22 mouse cellular contexts compared by ENCODE assay signal in the genomic region with DNA sequence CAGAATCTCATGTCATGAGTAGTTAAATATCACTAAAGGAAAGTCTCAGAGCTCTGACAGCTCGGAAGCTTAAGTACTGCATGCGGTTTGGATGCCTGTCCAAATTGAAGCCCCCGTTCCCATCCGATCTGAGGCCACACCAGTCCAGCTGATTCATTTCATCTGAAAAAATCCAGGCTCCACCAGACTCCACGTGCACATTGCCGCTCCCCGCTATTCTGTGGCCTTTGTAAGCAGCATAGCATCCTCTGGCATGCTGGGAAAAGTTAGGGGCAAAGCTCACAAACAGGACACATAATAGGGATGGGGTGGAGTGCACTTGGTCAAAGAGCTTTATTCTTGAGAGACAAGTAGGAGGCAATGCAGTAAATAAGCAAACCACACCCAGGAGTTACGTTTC.
"Had no signal": no experiment of that assay in that cellular context is flagged by ENCODE, and none has a peak within 500 bp of the region (broad histone marks: within the 10 kb centered on the region; RNA-seq: fewer than 3 reads in every experiment).

No protein-coding gene starts in this region.

- H3K4me1 ChIP-seq: hindbrain, embryonic 13.5 days; hindbrain, embryonic 15.5 days; limb, embryonic 15.5 days; liver, embryonic 12.5 days had no signal

- DNase-seq: forebrain, postnatal 0 days; gastrocnemius, postnatal 14 days; gastrocnemius, postnatal 36 days; heart, adult 18-20 months; heart, postnatal 14 days; heart, postnatal 36 days; kidney, adult 11 months; kidney, adult 2 months; layer of hippocampus, adult 9-11 months; layer of hippocampus, postnatal 36 days; left cerebral cortex, postnatal 4 days had no signal

- H3K27ac ChIP-seq: heart, embryonic 13.5 days; heart, embryonic 15.5 days; hindbrain, embryonic 13.5 days; hindbrain, embryonic 15.5 days; hindbrain, postnatal 0 days; kidney, embryonic 15.5 days; limb, embryonic 13.5 days; limb, embryonic 15.5 days; liver, embryonic 12.5 days; liver, embryonic 14.5 days had no signal

- ATAC-seq: forebrain, postnatal 0 days; hindbrain, postnatal 0 days; intestine, embryonic 16.5 days; liver, embryonic 12.5 days had no signal

- H3K9me3 ChIP-seq: heart, embryonic 13.5 days; heart, embryonic 15.5 days; hindbrain, embryonic 15.5 days; kidney, embryonic 15.5 days; limb, embryonic 15.5 days had no signal

- H3K36me3 ChIP-seq: heart, embryonic 13.5 days; heart, embryonic 15.5 days; hindbrain, embryonic 13.5 days; hindbrain, embryonic 15.5 days; kidney, embryonic 15.5 days; limb, embryonic 13.5 days; limb, embryonic 15.5 days; liver, embryonic 12.5 days had no signal

- H3K4me3 ChIP-seq: heart, embryonic 13.5 days; heart, embryonic 15.5 days; hindbrain, embryonic 13.5 days; hindbrain, embryonic 15.5 days; kidney, embryonic 15.5 days; limb, embryonic 13.5 days; limb, embryonic 15.5 days; liver, embryonic 12.5 days had no signal

- H3K9ac ChIP-seq: forebrain, postnatal 0 days; heart, embryonic 15.5 days; hindbrain, embryonic 13.5 days; hindbrain, embryonic 15.5 days; kidney, embryonic 15.5 days; limb, embryonic 13.5 days; limb, embryonic 15.5 days; liver, embryonic 12.5 days; liver, embryonic 14.5 days had no signal

- H3K4me2 ChIP-seq: heart, embryonic 13.5 days; heart, embryonic 15.5 days; hindbrain, embryonic 13.5 days; hindbrain, embryonic 15.5 days; kidney, embryonic 15.5 days; limb, embryonic 13.5 days; limb, embryonic 15.5 days; liver, embryonic 12.5 days had no signal

- H3K27me3 ChIP-seq: heart, embryonic 13.5 days; heart, embryonic 15.5 days; hindbrain, embryonic 13.5 days; hindbrain, embryonic 15.5 days; kidney, embryonic 15.5 days; limb, embryonic 13.5 days; limb, embryonic 15.5 days; liver, embryonic 12.5 days had no signal
